Mouse (Mus musculus): ENCODE results near the gene Rag2. TPM values are rescaled to one million over a fixed set of nuclear protein-coding genes. Genes with fewer than 3 reads are reported as not detected.

Rag2 gene
- polyA plus RNA-seq, 1 experiment: 0.04 TPM

Other genes with a start within 250 kb of the Rag2 start
- not detected in 2 replicates for gene Rag1, start 24.8 kb downstream of the Rag2 start, polyA plus RNA-seq (2012; rRNA removed)
- gene B230118H07Rik, start 24.8 kb downstream of the Rag2 start, polyA plus RNA-seq (2012; rRNA removed): 44.8 and 54.1 TPM in 2 replicates
- 11.5 and 12.0 TPM in 2 replicates for gene Traf6, start 53.7 kb downstream of the Rag2 start, polyA plus RNA-seq (2012; rRNA removed)

All from urinary bladder, adult 2 months (tissue).